Mouse (Mus musculus): ENCODE data around the gene Adgrl3.

The Adgrl3 gene

GRCm38 (mm10) chr5:81019590-81020254 is at the start of gene Adgrl3:
TSS of gene Adgrl3 (plus strand) at chr5:81020138.
- DNase-seq (ENCODE audit: low read depth) = no peak

GRCm38 (mm10) chr5:81019166-81019565 is 772 bp upstream of the Adgrl3 start:
- no peak for DNase-seq (ENCODE audit: low read depth)

- DNase-seq (ENCODE audit: low read depth) = no peak
Observed at GRCm38 (mm10) chr5:81020281-81021005, 505 bp downstream of the Adgrl3 start.

GRCm38 (mm10) chr5:81021006-81021320 is 1.0 kb downstream of the Adgrl3 start:
- DNase-seq (ENCODE audit: low read depth) = no peak

GRCm38 (mm10) chr5:81021331-81021863 is 1.5 kb downstream of the Adgrl3 start:
- DNase-seq (ENCODE audit: low read depth) = no peak

GRCm38 (mm10) chr5:81021864-81022305 is 1.9 kb downstream of the Adgrl3 start:
- no peak for DNase-seq (ENCODE audit: low read depth)

- no peak for DNase-seq (ENCODE audit: low read depth)
Observed at GRCm38 (mm10) chr5:81022306-81023071, 2.6 kb downstream of the Adgrl3 start.

GRCm38 (mm10) chr5:81023923-81024715 is 4.2 kb downstream of the Adgrl3 start:
- DNase-seq (ENCODE audit: low read depth) = no peak

GRCm38 (mm10) chr5:81028875-81029274 is 8.9 kb downstream of the Adgrl3 start:
- no peak for DNase-seq (ENCODE audit: low read depth)

- no peak for DNase-seq (ENCODE audit: low read depth)
Observed at GRCm38 (mm10) chr5:81037091-81037490, 17.2 kb downstream of the Adgrl3 start.

- no peak for DNase-seq (ENCODE audit: low read depth)
Observed at GRCm38 (mm10) chr5:81043875-81044274, 23.9 kb downstream of the Adgrl3 start.

GRCm38 (mm10) chr5:81046128-81046527 is 26.2 kb downstream of the Adgrl3 start:
- DNase-seq (ENCODE audit: low read depth) = no peak

GRCm38 (mm10) chr5:81054628-81055027 is 34.7 kb downstream of the Adgrl3 start:
- DNase-seq (ENCODE audit: low read depth) = no peak

GRCm38 (mm10) chr5:81055253-81055652 is 35.3 kb downstream of the Adgrl3 start:
- DNase-seq (ENCODE audit: low read depth) = no peak

GRCm38 (mm10) chr5:81058122-81058521 is 38.2 kb downstream of the Adgrl3 start:
- no peak for DNase-seq (ENCODE audit: low read depth)

GRCm38 (mm10) chr5:81060950-81061349 is 41.0 kb downstream of the Adgrl3 start:
- no peak for DNase-seq (ENCODE audit: low read depth)

- DNase-seq (ENCODE audit: low read depth) = no peak
Observed at GRCm38 (mm10) chr5:81061386-81061785, 41.4 kb downstream of the Adgrl3 start.

GRCm38 (mm10) chr5:81064026-81064425 is 44.1 kb downstream of the Adgrl3 start:
- no peak for DNase-seq (ENCODE audit: low read depth)

GRCm38 (mm10) chr5:81068173-81068572 is 48.2 kb downstream of the Adgrl3 start:
- no peak for DNase-seq (ENCODE audit: low read depth)

GRCm38 (mm10) chr5:81068839-81069238 is 48.9 kb downstream of the Adgrl3 start:
- DNase-seq (ENCODE audit: low read depth) = no peak

GRCm38 (mm10) chr5:81072888-81073287 is 53.0 kb downstream of the Adgrl3 start:
- DNase-seq (ENCODE audit: low read depth) = no peak

GRCm38 (mm10) chr5:81073875-81074274 is 53.9 kb downstream of the Adgrl3 start:
- DNase-seq (ENCODE audit: low read depth) = no peak
